Mouse (Mus musculus): ENCODE results near the gene Hoxd3.

- TF ChIP-seq EP300 (optimal IDR thresholded peaks at IDR 0.05) = no peak
- no peak for TF ChIP-seq CTCF (IDR thresholded peaks at IDR 0.05; ENCODE audit: low read depth)
These were observed 25.2 kb downstream of the Hoxd3 start for GRCm38 (mm10) chr2:74736688-74737577.

All from stomach, postnatal 0 days (tissue).